Mouse (Mus musculus): Measurements from ENCODE around the gene Tbx5.
"Not testable (repeated sequence)": the region's sequence is repeated elsewhere in the genome, so short reads cannot be mapped to it uniquely, and the experiment has no call there.

Tbx5 gene

GRCm38 (mm10) chr5:119842701-119843393 lies 10.4 kb downstream of the Tbx5 start:
- peak; percentile 80 for DNase-seq

DNA sequence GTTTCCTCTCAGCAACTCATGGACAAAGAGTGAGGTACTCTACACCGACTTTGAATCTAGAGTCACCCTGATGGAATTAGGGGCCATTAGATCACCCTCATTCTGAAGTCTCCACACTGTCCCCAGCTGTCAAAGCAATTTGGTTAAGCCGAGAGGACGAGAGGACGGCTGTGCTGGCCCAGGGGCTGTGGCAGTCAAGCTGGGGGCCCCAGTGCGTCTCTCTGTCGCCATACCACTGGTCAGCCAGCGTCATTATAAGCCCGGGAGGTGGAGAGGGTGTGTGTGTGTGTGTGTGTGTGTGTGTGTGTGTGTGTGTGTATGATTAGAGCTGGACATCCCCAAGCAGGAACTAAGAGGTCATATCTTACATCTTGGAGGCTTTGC lies 10.9 kb downstream of the Tbx5 start:
- no peak for DNase-seq

GRCm38 (mm10) chr5:119844366-119844765 lies 11.9 kb downstream of the Tbx5 start:
- DNase-seq = peak; percentile 82

DNA sequence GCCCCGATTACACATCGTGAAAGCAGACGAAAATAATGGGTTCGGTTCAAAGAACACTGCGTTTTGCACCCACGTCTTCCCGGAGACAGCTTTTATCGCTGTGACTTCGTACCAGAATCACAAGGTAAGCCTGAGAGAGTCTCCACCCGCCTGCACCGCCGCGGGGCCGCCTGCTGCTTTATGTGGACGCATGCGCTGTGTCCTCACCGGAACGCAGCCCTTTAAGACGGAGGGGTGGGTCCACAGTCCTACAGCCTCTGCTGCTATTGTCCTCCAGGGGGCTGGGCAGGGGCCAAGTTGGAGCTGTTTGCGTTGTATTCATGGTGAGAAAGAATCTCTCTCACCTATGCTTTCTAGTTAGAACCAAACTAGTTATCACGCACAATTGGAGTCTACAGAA lies 12.5 kb downstream of the Tbx5 start:
- DNase-seq = peak; percentile 93

DNA sequence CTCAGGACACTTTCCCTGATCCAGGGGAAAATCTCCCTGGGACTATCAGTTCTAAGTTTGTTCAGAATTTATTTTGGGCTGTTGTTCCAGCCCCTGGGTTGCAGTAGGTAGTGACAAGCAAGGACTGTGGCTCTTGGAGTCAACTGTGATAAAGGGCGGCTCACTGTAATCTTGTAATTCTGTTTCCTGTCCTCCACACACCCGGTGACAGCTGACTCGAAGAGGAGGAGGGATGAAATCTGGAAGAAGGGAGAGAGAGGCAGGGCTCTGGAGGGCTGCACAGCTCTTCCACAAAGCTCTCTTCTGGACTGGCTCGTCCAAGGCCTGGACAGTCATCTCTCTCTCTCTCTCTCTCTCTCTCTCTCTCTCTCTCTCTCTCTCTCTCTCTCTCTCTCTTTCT lies 24.6 kb downstream of the Tbx5 start:
- DNase-seq = no peak

- DNase-seq = no peak
These were observed 28.8 kb downstream of the Tbx5 start for GRCm38 (mm10) chr5:119861301-119861700.

- DNase-seq = peak; percentile 92
These were observed 30.0 kb downstream of the Tbx5 start for GRCm38 (mm10) chr5:119862431-119862830.

DNA sequence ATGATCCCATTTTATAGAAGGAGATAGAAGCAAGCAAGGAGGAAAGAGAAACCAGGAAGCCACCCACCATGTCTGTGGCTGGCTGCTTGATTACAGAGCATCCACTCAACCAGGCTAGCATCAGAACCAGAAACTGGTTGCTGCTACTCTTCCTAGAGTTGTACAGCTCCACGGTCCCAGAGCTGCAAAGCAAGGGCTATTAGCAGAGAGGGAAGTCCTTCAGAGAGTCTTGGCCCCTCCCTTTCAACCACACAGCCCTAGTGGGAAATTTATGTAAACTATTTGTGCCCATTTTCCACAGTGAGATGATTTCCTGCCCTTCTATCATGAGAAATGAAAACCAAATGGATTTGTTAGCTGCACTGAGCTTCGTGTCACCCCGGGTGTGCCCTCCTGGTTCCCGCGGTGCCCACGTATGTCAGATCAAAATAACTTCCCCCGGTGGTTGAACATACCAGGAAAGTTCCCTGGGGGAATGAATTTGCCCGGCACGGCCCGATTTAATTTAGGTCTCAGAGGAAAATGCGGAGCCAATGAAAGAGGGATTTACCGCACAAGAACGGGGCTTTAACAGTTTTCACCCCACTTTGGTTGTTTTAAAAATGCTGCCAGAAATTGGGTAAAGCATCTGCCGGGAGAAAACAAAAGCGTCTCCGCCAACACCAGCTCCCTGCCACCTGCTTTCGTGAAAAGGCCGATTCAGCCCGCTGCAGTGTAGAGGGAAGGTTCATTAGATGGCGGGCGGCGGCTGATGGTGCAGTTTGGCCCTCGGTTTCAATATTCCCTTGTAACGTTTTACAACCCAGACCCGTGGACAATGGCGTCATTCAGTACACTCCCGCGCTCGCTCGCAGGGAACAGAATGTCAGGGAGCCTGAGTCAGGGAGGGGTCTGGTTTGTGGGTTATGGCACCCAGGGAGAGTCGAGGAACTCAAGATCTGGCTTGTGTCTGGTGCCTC lies 34.1 kb downstream of the Tbx5 start:
- DNase-seq = no peak

DNA sequence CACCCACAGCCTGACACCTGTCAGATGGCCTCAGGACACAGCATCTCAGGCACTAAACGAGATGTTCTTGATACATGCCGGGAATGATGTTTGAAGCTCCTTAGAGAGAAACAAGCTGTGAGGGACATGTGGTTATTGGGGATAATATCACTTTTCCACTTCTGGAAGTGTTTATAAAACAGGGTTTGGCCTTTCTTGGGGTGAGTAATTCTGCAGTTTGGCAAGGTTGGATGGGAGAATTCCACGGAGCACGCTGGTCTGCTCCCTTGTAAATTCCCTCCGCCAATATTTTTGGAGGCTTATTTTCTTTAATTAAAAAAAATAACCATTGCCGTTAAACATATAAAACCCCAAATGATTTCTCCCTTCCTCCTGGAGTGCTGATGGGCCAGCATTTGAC lies 35.5 kb downstream of the Tbx5 start:
- DNase-seq = no peak

GRCm38 (mm10) chr5:119875421-119875820 lies 43.0 kb downstream of the Tbx5 start:
- DNase-seq = peak; percentile 95

DNA sequence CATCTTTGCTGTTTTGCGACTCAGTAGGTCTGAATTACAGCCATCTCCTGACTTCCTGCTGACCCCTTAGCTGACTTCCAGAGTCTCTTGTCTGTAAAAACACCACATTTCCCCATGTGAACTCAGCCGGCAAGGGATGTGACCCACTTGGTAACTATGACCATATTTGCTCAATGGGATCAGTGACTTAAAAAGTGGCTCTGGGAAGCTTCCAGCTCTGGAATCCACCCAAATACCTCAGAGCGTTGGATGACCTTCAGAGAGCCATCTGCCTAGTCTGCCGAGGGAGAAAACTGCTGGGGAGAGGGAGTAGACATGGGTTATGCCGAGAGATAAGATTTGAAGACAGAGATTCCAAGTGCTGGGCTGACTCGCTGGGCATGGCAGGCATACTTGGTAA lies 44.7 kb downstream of the Tbx5 start:
- DNase-seq = peak; percentile 95

DNA sequence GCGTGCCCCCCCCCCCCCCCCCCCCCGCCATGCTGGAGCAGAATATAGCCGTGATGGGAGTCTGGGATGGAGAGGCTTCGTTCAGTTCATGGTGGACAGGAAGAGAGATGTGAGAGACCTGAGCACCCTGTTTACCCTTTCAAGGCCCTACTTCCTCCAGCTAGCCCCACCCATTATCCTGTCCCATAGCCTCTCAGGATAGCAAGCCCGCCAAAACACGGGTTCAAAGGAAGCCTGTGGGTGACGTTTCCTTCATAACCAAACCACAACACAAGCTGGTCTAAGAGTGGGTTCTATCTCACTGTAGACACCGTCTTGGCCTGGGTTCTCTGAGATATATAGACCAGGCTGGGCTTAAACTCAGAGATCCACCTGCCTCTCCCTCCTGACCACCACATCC lies 53.1 kb downstream of the Tbx5 start:
- no peak for DNase-seq

DNA sequence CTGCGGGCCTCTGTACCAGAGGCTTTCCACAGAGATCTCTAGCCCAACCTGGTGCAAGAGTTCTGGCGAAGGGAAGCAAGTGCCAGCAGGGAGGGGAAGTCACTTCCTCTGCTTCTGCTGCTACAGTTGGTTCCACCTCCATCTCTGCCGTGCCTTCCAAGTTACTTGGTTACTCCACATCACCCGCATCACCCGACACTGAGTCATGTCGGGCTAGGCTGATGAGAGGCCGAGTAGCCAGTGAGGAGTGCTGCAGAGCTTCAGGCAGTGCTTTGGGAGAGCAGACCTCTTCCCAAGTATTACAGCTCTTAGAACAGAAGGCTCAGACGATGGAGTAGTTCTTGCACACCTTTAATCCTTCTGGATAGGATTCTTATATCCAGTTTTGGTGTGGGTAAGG lies 54.9 kb downstream of the Tbx5 start:
- no peak for DNase-seq

GRCm38 (mm10) chr5:119891960-119892359 lies 59.5 kb downstream of the Tbx5 start:
- DNase-seq = no peak

DNA sequence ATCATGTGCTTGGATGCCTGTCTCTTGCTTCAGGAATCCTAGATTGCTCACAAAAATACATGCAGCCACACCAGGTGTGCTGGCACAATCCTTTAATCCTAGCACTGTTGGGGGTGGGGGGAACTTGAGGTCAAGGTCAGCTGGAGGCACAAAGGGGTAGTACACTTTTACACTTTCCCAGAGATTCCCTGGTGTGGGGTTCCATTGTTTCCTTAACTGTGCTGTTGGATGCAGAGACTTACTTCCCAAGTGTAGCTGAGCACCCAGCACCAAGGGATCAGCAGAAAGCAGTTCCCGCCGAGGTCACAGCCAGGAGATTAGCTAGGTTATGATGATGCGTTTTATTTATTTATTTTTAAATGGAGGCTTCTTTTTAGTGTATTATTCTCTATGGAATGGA lies 60.6 kb downstream of the Tbx5 start:
- DNase-seq = no peak

GRCm38 (mm10) chr5:119896605-119897004 lies 64.1 kb downstream of the Tbx5 start:
- DNase-seq = no peak

DNA sequence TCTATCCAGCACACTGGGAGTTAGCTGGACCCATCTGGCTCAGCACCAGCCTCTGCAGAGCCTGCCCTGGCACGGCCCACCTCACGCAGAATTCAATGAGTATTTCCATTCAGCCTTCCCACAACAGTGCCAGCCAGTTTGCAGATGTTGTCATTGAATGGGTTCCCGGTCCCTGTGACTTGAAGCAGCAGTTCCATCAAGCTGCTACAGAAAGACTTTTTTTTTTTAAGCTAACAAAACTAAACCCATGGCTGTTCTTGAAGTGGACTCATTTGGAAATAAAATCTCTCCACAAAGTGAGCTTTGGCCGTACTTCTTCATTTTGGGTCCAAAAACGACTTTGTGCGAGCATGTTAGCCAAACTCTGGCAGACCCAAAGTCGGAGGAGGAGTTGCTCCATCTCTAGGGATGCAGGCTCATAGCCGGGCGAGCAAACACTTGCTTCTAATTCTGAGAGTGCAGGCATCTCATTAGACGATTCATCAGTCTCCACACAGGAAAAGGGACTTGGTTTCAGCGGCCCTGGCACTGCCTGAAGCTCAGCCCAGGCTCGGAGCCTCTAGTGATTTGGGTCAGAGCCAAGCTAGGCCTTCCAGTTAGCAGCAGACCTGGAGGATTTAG lies 84.2 kb downstream of the Tbx5 start:
- peak; percentile 92 for DNase-seq

GRCm38 (mm10) chr5:119918381-119918780 lies 85.9 kb downstream of the Tbx5 start:
- not testable (repeated sequence) for DNase-seq

- DNase-seq = no peak
These were observed 88.5 kb downstream of the Tbx5 start for GRCm38 (mm10) chr5:119920941-119921340.

GRCm38 (mm10) chr5:119922229-119922628 lies 89.8 kb downstream of the Tbx5 start:
- DNase-seq = no peak

Measured in heart, adult 11 months (tissue).